Mouse (Mus musculus) kidney, embryonic 14.5 days (tissue): ENCODE data around the gene Max. TPM values are rescaled to one million over a fixed set of nuclear protein-coding genes. Genes with fewer than 3 reads are reported as not detected.

Experiments used
- ATAC-seq: fragments of 200-750 bp; cut with Nextera tagmentation; 2 replicates; pipeline ENCODE4 v1.8.0; 2017; ENCODE audit warnings: moderate number of reproducible peaks, mild to moderate bottlenecking, moderate TSS enrichment, moderate library complexity; ENCODE audit not compliant: low FRiP score, low TSS enrichment
- H3K27ac ChIP-seq: fragments of 300-500 bp; sonication (generic); 2 replicates; pipeline ENCODE4 v1.5.1; 2014; ENCODE audit warnings: low read depth, mild to moderate bottlenecking, low read length, moderate library complexity, mixed read lengths
- H3K27me3 ChIP-seq: fragments of 300-500 bp; sonication (generic); 2 replicates; pipeline ENCODE4 v1.6.1; 2014; ENCODE audit warnings: mild to moderate bottlenecking, low read length; ENCODE audit not compliant: control insufficient read depth, insufficient read depth
- H3K36me3 ChIP-seq: fragments of 300-500 bp; sonication (generic); 2 replicates; pipeline ENCODE4 v1.6.1; 2014; ENCODE audit warnings: low read length, mixed read lengths; ENCODE audit not compliant: control insufficient read depth, insufficient read depth
- H3K4me1 ChIP-seq: fragments of 300-500 bp; sonication (generic); 2 replicates; pipeline ENCODE4 v1.6.1; 2014; ENCODE audit warnings: low read length, mixed read lengths; ENCODE audit not compliant: control insufficient read depth, insufficient read depth
- H3K4me2 ChIP-seq: fragments of 300-500 bp; sonication (generic); replicated peaks from 2 replicates; pipeline ENCODE4 v1.6.1; 2014; ENCODE audit warnings: low read depth, mild to moderate bottlenecking, low read length
- H3K4me3 ChIP-seq: fragments of 300-500 bp; sonication (generic); 2 replicates; pipeline ENCODE4 v1.5.1; 2014; ENCODE audit warnings: mild to moderate bottlenecking, low read length
- H3K9ac ChIP-seq: fragments of 300-500 bp; sonication (generic); 2 replicates; pipeline ENCODE4 v1.6.1; 2014; ENCODE audit warnings: low read depth, mild to moderate bottlenecking, low read length, moderate library complexity
- H3K9me3 ChIP-seq: fragments of 300-500 bp; sonication (generic); 2 replicates; pipeline ENCODE4 v1.6.1; 2016; ENCODE audit warnings: low read length; ENCODE audit not compliant: control insufficient read depth
- WGBS: fragments of 180-500 bp; shearing (Covaris S2); extraction: QIAGEN DNeasy Blood & Tissue Kit; methylation state at CpG from one replicate; pipeline ENCODE4 v1.1.7; 2014; 5-methylcytosine and 5-hydroxymethylcytosine counted together
- polyA plus RNA-seq: library from polyadenylated mRNA; unstranded; fragments of >200 nt; fragmentation: Nextera tagmentation; extraction: Ambion mirVana; gene quantifications from 2 replicates; pipeline ENCODE4 v1.2.1, GENCODE M21; 2014

Max gene
- polyA plus RNA-seq, 1 experiment from 2014 or later, result 36.1 TPM

DNA sequence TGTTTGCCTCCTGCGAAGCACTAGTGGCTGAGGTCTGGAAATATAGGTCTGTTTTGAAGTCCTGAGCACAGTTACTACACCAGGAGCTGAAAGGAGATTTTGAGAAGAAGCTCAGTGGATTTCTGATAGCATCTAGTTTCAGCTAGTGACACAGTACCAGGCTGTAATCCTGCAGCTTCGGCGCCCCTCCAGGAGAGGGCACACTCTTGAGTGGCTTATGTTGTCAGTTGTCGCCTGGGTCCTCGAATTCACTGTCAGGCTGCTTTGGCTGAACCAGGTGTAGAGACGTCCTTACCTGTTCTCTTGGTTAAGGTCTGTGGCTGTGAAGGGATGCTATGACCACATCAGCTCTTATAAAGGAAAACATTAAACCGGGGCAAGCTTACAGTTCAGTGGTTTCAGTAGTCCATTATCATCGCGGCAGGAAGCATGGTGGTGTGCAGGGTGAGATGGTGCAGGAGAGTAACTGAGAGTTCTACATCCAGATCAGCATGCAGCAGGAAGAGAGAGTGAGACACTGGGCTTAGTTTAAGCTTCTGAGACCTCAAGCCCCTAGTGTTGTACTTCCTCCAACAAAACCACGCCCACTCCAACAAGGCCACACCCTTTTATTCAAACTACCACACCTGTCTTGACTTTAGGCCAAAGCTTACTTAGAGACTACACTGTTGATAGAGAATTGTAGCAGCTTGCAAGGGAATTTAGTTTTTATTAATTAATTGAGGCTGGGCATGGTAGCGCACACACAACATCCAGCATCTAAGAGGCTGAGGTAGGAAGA lies 72.4 kb downstream of the Max start:
- WGBS, result 87% methylated on average over 11 of the region's 11 CpGs
- Histone ChIP-seq H3K4me3 (no peak overlapping the region), H3K4me1 (no peaks in the 10 kb centered on the region), H3K27me3 (no peaks in the 10 kb centered on the region), H3K4me2 (no peak overlapping the region), H3K36me3 (no peaks in the 10 kb centered on the region; the same call in 1 of the 2 replicates), H3K9me3 (no peaks in the 10 kb centered on the region), H3K27ac (no peak overlapping the region), H3K9ac (no peak overlapping the region)
- ATAC-seq, result no peak

DNA sequence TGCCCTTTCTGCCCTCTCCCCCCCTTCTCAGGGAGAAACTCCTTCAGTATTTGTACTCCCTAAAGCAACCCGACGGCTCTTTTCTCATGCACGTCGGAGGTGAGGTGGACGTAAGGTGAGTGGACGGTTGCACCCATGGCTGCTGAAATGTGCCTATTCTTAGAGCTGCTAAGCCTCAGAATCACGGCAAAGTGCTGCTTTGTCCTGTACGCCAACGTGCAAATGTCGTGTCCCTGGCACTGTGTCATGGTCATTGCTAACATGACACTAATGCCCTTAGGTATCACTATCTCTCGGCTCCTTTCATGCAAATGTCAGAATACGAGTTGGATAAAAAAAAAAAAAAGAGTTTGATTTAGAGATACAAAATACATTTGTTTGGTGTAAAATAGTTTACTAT lies 74.1 kb downstream of the Max start:
- ATAC-seq, result no peak
- Histone ChIP-seq H3K4me2 (no peak overlapping the region), H3K36me3 (no peaks in the 10 kb centered on the region; the same call in 1 of the 2 replicates), H3K9me3 (no peaks in the 10 kb centered on the region), H3K4me3 (no peak overlapping the region), H3K9ac (no peak overlapping the region), H3K27me3 (no peaks in the 10 kb centered on the region), H3K4me1 (peaks cover 3% of the 10 kb centered on the region; the same call in 1 of the 2 replicates), H3K27ac (no peak overlapping the region)
- 94% methylated on average over 12 of the region's 12 CpGs for WGBS

Other genes with a start within 250 kb of the Max start
- 138 and 171 TPM in 2 replicates for gene Churc1, start 196.7 kb downstream of the Max start, polyA plus RNA-seq
- 36.5 and 42.3 TPM in 2 replicates for gene Fntb, start 196.6 kb downstream of the Max start, polyA plus RNA-seq
- gene Gpx2, start 166.6 kb downstream of the Max start, polyA plus RNA-seq, result not detected in 2 replicates
- gene Rab15, start 139.3 kb downstream of the Max start, polyA plus RNA-seq, result 3.9 and 7.7 TPM in 2 replicates